Mouse (Mus musculus) small intestine, adult 10 weeks (tissue): ENCODE results near the gene Trim34b. TPM values are rescaled to one million over a fixed set of nuclear protein-coding genes. Genes with fewer than 3 reads are reported as not detected.

Experiments
- polyA plus RNA-seq: library from polyadenylated mRNA; stranded (reverse); fragments of 350-450 nt; fragmentation: Illumina TruSeq; extraction: RNeasy Lipid Tissue Mini Kit (QIAGEN cat#74804); gene quantifications from one replicate; pipeline ENCODE4 v1.2.3, GENCODE M21; 2014; ENCODE audit warnings: low replicate concordance

The Trim34b gene
- not detected for polyA plus RNA-seq

GRCm38 (mm10) chr7:104329171-104329570 lies at the start of gene Trim34b:
Gene Trim34b, plus strand, starts transcription at chr7:104329471.

DNA sequence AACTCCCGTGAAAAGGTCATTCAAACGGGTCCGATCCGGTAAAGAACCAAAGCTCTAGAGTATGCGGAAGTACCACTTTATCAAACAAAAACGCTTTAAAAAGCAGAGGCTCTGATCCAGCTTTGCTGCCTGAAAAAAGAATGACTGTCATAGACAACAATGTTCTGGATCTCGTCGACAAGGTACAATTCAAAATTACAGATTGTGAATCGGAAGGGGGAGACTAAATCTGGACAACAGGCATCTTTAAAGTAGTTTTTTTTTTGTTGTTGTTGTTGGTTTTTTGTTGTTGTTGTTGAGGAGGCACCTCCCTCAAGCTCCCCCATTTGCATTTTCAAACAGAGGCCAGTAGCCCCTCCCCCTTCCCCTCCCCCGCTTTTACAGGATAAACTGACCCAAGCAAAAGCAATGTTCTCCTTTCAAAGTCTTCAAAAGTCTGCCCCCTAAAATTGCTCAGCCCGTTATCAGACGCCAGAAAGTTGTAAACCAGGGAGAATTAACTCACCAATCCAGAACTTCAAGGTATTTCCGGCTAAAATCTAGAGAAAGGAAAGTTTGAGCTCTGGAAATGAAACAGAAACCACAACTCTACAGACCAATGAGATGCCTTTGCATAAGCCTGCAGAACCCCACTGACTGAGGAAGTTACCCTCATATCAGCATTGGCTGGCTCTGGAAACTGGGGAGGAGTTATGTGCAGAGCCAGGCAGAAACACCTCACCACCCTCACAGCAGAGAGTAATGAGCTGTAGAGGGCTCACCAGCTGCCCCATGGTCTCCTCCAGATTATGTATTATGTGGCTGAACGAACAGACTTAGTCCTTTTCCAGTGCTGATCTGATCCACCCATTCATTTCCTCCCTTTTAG lies 41.5 kb upstream of the Trim34b start, which contains the start of gene Trim5:
Gene Trim5, minus strand, starts transcription at position 519 of the 868 bp plus-strand sequence.

DNA sequence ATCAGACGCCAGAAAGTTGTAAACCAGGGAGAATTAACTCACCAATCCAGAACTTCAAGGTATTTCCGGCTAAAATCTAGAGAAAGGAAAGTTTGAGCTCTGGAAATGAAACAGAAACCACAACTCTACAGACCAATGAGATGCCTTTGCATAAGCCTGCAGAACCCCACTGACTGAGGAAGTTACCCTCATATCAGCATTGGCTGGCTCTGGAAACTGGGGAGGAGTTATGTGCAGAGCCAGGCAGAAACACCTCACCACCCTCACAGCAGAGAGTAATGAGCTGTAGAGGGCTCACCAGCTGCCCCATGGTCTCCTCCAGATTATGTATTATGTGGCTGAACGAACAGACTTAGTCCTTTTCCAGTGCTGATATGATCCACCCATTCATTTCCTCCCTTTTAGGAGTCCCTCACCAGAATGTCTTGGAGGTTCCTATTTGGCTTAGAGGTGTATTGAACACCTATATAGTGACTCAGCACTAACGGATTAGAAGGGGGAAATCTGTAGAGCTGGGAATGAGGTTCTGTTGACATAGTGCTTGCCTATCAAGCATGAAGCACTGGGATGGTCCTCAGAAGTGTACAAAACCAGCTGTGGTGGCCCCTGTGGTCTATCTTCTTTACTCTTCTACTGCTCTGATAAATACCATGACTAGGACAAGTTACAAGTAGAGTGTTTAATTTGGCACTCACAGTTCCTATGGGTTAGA lies 13.7 kb upstream of the Trim34b start, which contains the start of gene Trim12a:
Gene Trim12a, minus strand, starts transcription at position 98 of the 712 bp plus-strand sequence.

DNA sequence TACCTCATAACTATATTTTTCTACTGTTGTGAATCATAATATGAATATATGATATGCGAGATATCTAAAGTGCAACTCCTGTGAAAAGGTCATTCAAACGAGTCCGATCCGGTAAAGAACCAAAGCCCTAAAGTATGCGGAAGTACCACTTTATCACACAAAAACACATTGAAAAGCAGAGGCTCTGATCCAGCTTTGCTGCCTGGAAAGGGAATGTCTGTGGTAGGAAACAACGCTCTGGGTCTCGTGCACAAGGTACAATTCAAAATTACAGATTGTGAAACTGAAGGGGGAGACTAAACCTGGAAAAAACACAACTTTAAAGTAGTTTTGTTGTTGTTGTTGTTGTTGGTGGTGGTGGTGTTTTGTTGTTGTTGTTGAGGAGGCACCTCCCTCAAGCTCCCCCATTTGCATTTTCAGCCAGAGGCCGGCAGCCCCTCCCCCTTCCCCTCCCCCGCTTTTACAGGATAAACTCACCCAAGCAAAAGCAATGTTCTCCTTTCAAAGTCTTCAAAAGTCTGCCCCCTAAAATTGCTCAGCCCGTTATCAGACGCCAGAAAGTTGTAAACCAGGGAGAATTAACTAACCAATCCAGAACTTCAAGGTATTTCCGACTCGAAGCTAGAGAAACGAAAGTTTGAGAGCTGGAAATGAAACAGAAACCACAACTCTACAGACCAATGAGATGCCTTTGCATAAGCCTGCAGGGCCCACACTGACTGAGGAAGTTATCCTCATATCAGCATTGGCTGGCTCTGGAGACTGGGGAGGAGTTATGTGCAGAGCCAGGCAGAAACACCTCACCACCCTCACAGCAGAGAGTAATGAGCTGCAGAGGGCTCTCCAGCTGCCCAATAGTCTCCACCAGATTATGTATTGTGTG lies 23.7 kb downstream of the Trim34b start, which contains the start of gene Trim12c:
Gene Trim12c, minus strand, starts transcription at position 646 of the 883 bp plus-strand sequence.

DNA sequence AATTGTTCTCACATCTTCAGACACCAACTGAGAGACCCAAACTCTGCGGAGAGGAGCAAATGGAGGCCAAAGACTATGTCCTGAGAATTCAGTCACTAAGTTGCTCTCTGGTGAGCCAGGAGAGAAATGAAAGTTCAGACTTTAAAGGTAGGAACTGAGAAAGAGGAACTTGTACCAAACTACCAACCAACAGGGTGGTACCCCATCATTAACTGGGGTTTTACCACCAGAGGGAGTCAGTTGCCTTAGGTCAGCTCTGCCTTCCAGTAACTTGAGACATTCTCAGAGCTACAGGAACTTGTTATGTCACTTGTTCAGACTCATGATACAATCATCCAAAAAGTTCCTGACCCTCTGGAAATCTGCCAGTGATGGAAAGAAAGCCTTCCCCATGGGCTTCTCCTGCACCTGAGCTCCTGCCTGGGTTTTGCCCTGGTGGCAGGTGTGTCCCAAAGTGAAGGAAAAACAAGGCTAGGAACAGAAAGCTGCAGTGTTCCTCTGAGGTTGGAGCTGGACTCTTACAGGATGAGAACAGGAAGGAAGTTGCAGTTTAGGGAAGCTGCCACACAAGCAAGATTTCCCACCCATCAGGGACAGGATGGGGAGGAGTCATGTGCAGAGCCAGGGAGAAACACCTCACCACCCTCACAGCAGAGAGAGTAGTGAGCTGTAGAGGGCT lies 40.6 kb downstream of the Trim34b start, which contains the start of gene Trim30b:
Gene Trim30b, minus strand, starts transcription at position 149 of the 679 bp plus-strand sequence.

Other genes starting within 250 kb of the Trim34b start
- gene Olfr645, start 244.0 kb upstream of the Trim34b start, polyA plus RNA-seq = not detected
- gene Olfr646, start 224.6 kb upstream of the Trim34b start, polyA plus RNA-seq = not detected
- gene Ubqln5, start 199.6 kb upstream of the Trim34b start, polyA plus RNA-seq = not detected
- gene Olfr643, start 192.1 kb upstream of the Trim34b start, polyA plus RNA-seq = not detected
- gene Ubqln3, start 186.2 kb upstream of the Trim34b start, polyA plus RNA-seq = not detected
- not detected for gene Ubqlnl, start 178.9 kb upstream of the Trim34b start, polyA plus RNA-seq
- gene Olfm5, start 164.6 kb upstream of the Trim34b start, polyA plus RNA-seq = not detected
- 0.19 TPM for gene Olfr648, start 146.1 kb upstream of the Trim34b start, polyA plus RNA-seq
- gene Olfr649, start 133.5 kb upstream of the Trim34b start, polyA plus RNA-seq = not detected
- 2.7 TPM for gene Trim6, start 110.7 kb upstream of the Trim34b start, polyA plus RNA-seq
- gene Trim34a, start 85.0 kb upstream of the Trim34b start, polyA plus RNA-seq = 39.9 TPM
- 27.1 TPM for gene Trim5, start 41.4 kb upstream of the Trim34b start, polyA plus RNA-seq
- 70.7 TPM for gene Trim12a, start 14.0 kb upstream of the Trim34b start, polyA plus RNA-seq
- gene Trim12c, start 23.9 kb downstream of the Trim34b start, polyA plus RNA-seq = 86.4 TPM
- 1.3 TPM for gene Trim30b, start 40.4 kb downstream of the Trim34b start, polyA plus RNA-seq
- gene Trim30c, start 71.4 kb downstream of the Trim34b start, polyA plus RNA-seq = 1.4 TPM
- 56.4 TPM for gene Trim30a, start 135.7 kb downstream of the Trim34b start, polyA plus RNA-seq
- gene Trim30d, start 178.4 kb downstream of the Trim34b start, polyA plus RNA-seq = 390 TPM
- gene Olfr651, start 220.7 kb downstream of the Trim34b start, polyA plus RNA-seq = not detected
- gene Olfr652, start 231.4 kb downstream of the Trim34b start, polyA plus RNA-seq = not detected
- not detected for gene Olfr653, start 247.8 kb downstream of the Trim34b start, polyA plus RNA-seq